Mouse (Mus musculus): ENCODE results near the gene Tat. TPM values are rescaled to one million over a fixed set of nuclear protein-coding genes. Genes with fewer than 3 reads are reported as not detected.

Gene Tat
- polyA plus RNA-seq, 1 experiment from 2014 or later, result 0.12 TPM

- TF ChIP-seq CTCF (IDR thresholded peaks at IDR 0.05; ENCODE audit: low read depth), result no peak
- Histone ChIP-seq H3K9me3 (ENCODE audit: control insufficient read depth) (no peaks in the 10 kb centered on the region), H3K27me3 (replicated peaks; ENCODE audit: control insufficient read depth, insufficient read depth, low read length) (0 out of 2 replicates have a peak, but pooled peaks cover 1% of the 10 kb centered on the region), H3K4me2 (replicated peaks; ENCODE audit: low read depth) (no peak overlapping the region), H3K4me3 (ENCODE audit: low read depth, low read length) (no peak overlapping the region), H3K36me3 (ENCODE audit: control insufficient read depth, insufficient read depth) (no peaks in the 10 kb centered on the region), H3K9ac (ENCODE audit: low read depth, low read length) (no peak overlapping the region), H3K4me1 (replicated peaks; ENCODE audit: control insufficient read depth, insufficient read depth, low read length) (no peaks in the 10 kb centered on the region), H3K27ac (ENCODE audit: low read depth, low read length) (no peak overlapping the region)
- ATAC-seq, result no peak
- 61% methylated on average over 7 of the region's 7 CpGs for WGBS
Observed at GRCm38 (mm10) chr8:109986384-109986783, 3.9 kb upstream of the Tat start.

- no peak for ATAC-seq
- Histone ChIP-seq H3K27ac (ENCODE audit: low read depth, low read length) (no peak overlapping the region), H3K9ac (ENCODE audit: low read depth, low read length) (no peak overlapping the region), H3K27me3 (replicated peaks; ENCODE audit: control insufficient read depth, insufficient read depth, low read length) (0 out of 2 replicates have a peak, but pooled peaks cover 5% of the 10 kb centered on the region), H3K4me1 (replicated peaks; ENCODE audit: control insufficient read depth, insufficient read depth, low read length) (no peaks in the 10 kb centered on the region), H3K4me2 (replicated peaks; ENCODE audit: low read depth) (no peak overlapping the region), H3K4me3 (ENCODE audit: low read depth, low read length) (no peak overlapping the region), H3K9me3 (ENCODE audit: control insufficient read depth) (no peaks in the 10 kb centered on the region), H3K36me3 (ENCODE audit: control insufficient read depth, insufficient read depth) (no peaks in the 10 kb centered on the region)
- no peak for TF ChIP-seq CTCF (IDR thresholded peaks at IDR 0.05; ENCODE audit: low read depth)
- WGBS, result 72% methylated on average over 7 of the region's 7 CpGs
Observed at GRCm38 (mm10) chr8:109987776-109988175, 2.5 kb upstream of the Tat start.

- H3K9me3 ChIP-seq (ENCODE audit: control insufficient read depth), result no peaks in the 10 kb centered on the region
- no peak overlapping the region for H3K4me2 ChIP-seq (replicated peaks; ENCODE audit: low read depth)
- H3K4me3 ChIP-seq (ENCODE audit: low read depth, low read length), result no peak overlapping the region
- 89% methylated on average over 8 of the region's 8 CpGs for WGBS
- no peaks in the 10 kb centered on the region for H3K36me3 ChIP-seq (ENCODE audit: control insufficient read depth, insufficient read depth)
- TF ChIP-seq CTCF (IDR thresholded peaks at IDR 0.05; ENCODE audit: low read depth), result peak; percentile 25; the same call in 1 of the 2 replicates
- no peaks in the 10 kb centered on the region for H3K4me1 ChIP-seq (replicated peaks; ENCODE audit: control insufficient read depth, insufficient read depth, low read length)
- no peak overlapping the region for H3K9ac ChIP-seq (ENCODE audit: low read depth, low read length)
- no peak for ATAC-seq
- no peak overlapping the region for H3K27ac ChIP-seq (ENCODE audit: low read depth, low read length)
- 0 out of 2 replicates have a peak, but pooled peaks cover 5% of the 10 kb centered on the region for H3K27me3 ChIP-seq (replicated peaks; ENCODE audit: control insufficient read depth, insufficient read depth, low read length)
Observed at GRCm38 (mm10) chr8:109989151-109989550, 1.1 kb upstream of the Tat start.

GRCm38 (mm10) chr8:109992166-109992565 lies 1.9 kb downstream of the Tat start:
- Histone ChIP-seq H3K4me1 (replicated peaks; ENCODE audit: control insufficient read depth, insufficient read depth, low read length) (no peaks in the 10 kb centered on the region), H3K36me3 (ENCODE audit: control insufficient read depth, insufficient read depth) (no peaks in the 10 kb centered on the region), H3K27me3 (replicated peaks; ENCODE audit: control insufficient read depth, insufficient read depth, low read length) (0 out of 2 replicates have a peak, but pooled peaks cover 5% of the 10 kb centered on the region), H3K9ac (ENCODE audit: low read depth, low read length) (no peak overlapping the region), H3K9me3 (ENCODE audit: control insufficient read depth) (no peaks in the 10 kb centered on the region), H3K4me3 (ENCODE audit: low read depth, low read length) (no peak overlapping the region), H3K4me2 (replicated peaks; ENCODE audit: low read depth) (no peak overlapping the region), H3K27ac (ENCODE audit: low read depth, low read length) (no peak overlapping the region)
- no peak for TF ChIP-seq CTCF (IDR thresholded peaks at IDR 0.05; ENCODE audit: low read depth)
- 78% methylated on average over 5 of the region's 5 CpGs for WGBS
- no peak for ATAC-seq

GRCm38 (mm10) chr8:109992951-109993350 lies 2.7 kb downstream of the Tat start:
- no peak overlapping the region for H3K27ac ChIP-seq (ENCODE audit: low read depth, low read length)
- no peak overlapping the region for H3K4me3 ChIP-seq (ENCODE audit: low read depth, low read length)
- no peaks in the 10 kb centered on the region for H3K36me3 ChIP-seq (ENCODE audit: control insufficient read depth, insufficient read depth)
- H3K9me3 ChIP-seq (ENCODE audit: control insufficient read depth), result no peaks in the 10 kb centered on the region
- TF ChIP-seq CTCF (IDR thresholded peaks at IDR 0.05; ENCODE audit: low read depth), result no peak
- H3K4me1 ChIP-seq (replicated peaks; ENCODE audit: control insufficient read depth, insufficient read depth, low read length), result no peaks in the 10 kb centered on the region
- no peak for ATAC-seq
- no peak overlapping the region for H3K9ac ChIP-seq (ENCODE audit: low read depth, low read length)
- H3K4me2 ChIP-seq (replicated peaks; ENCODE audit: low read depth), result no peak overlapping the region
- 39% methylated on average over 1 of the region's 1 CpGs for WGBS
- 0 out of 2 replicates have a peak, but pooled peaks cover 5% of the 10 kb centered on the region for H3K27me3 ChIP-seq (replicated peaks; ENCODE audit: control insufficient read depth, insufficient read depth, low read length)

GRCm38 (mm10) chr8:109997381-109997780 lies 7.1 kb downstream of the Tat start:
- no peak for ATAC-seq
- no peak for TF ChIP-seq CTCF (IDR thresholded peaks at IDR 0.05; ENCODE audit: low read depth)
- H3K4me2 ChIP-seq (replicated peaks; ENCODE audit: low read depth), result no peak overlapping the region
- no peaks in the 10 kb centered on the region for H3K27me3 ChIP-seq (replicated peaks; ENCODE audit: control insufficient read depth, insufficient read depth, low read length)
- 91% methylated on average over 9 of the region's 9 CpGs for WGBS
- no peak overlapping the region for H3K27ac ChIP-seq (ENCODE audit: low read depth, low read length)
- H3K4me1 ChIP-seq (replicated peaks; ENCODE audit: control insufficient read depth, insufficient read depth, low read length), result no peaks in the 10 kb centered on the region
- no peaks in the 10 kb centered on the region for H3K36me3 ChIP-seq (ENCODE audit: control insufficient read depth, insufficient read depth)
- H3K4me3 ChIP-seq (ENCODE audit: low read depth, low read length), result no peak overlapping the region
- H3K9me3 ChIP-seq (ENCODE audit: control insufficient read depth), result no peaks in the 10 kb centered on the region
- H3K9ac ChIP-seq (ENCODE audit: low read depth, low read length), result no peak overlapping the region

- Histone ChIP-seq H3K27me3 (replicated peaks; ENCODE audit: control insufficient read depth, insufficient read depth, low read length) (no peaks in the 10 kb centered on the region), H3K4me1 (replicated peaks; ENCODE audit: control insufficient read depth, insufficient read depth, low read length) (no peaks in the 10 kb centered on the region), H3K36me3 (ENCODE audit: control insufficient read depth, insufficient read depth) (no peaks in the 10 kb centered on the region), H3K9me3 (ENCODE audit: control insufficient read depth) (no peaks in the 10 kb centered on the region), H3K9ac (ENCODE audit: low read depth, low read length) (no peak overlapping the region), H3K4me3 (ENCODE audit: low read depth, low read length) (no peak overlapping the region), H3K4me2 (replicated peaks; ENCODE audit: low read depth) (no peak overlapping the region), H3K27ac (ENCODE audit: low read depth, low read length) (no peak overlapping the region)
- no peak for TF ChIP-seq CTCF (IDR thresholded peaks at IDR 0.05; ENCODE audit: low read depth)
- ATAC-seq, result no peak
- 75% methylated on average over 7 of the region's 7 CpGs for WGBS
Observed at GRCm38 (mm10) chr8:109998066-109998465, 7.8 kb downstream of the Tat start.

All from intestine, postnatal 0 days (tissue).